Mouse (Mus musculus) C2C12 (cell line): ENCODE results near the gene Cep83.

Experiments used
- CTCF ChIP-seq: IDR thresholded peaks from one replicate; pipeline ENCODE4 v1.5.1; 2011; ENCODE audit not compliant: control insufficient read depth, insufficient read depth, insufficient read length
- FOSL1 ChIP-seq: IDR thresholded peaks from one replicate; pipeline ENCODE4 v1.8.0; 2011; ENCODE audit warnings: mild to moderate bottlenecking, low read length; ENCODE audit not compliant: poor library complexity, insufficient read depth, severe bottlenecking
- MYOD1 ChIP-seq: IDR thresholded peaks from one replicate; pipeline ENCODE4 v1.6.1; 2011; ENCODE audit warnings: low read depth; ENCODE audit not compliant: control insufficient read depth, insufficient read length
- MYOG ChIP-seq: IDR thresholded peaks from one replicate; pipeline ENCODE4 v1.6.1; 2011; ENCODE audit not compliant: control insufficient read depth, insufficient read length; ENCODE audit errors: extremely low read depth
- USF1 ChIP-seq: IDR thresholded peaks from one replicate; pipeline ENCODE4 v1.6.1; 2011; ENCODE audit warnings: low read depth, mild to moderate bottlenecking, control low read depth, moderate library complexity

GRCm38 (mm10) chr10:94730445-94730844 is 42.0 kb downstream of the Cep83 start:
- no peak for TF ChIP-seq MYOG
- no peak for TF ChIP-seq CTCF
- TF ChIP-seq USF1: no peak
- no peak for TF ChIP-seq MYOD1
- no peak for TF ChIP-seq FOSL1
